Comparison of ENCODE assay signal across 8 mouse cellular contexts in the genomic region with DNA sequence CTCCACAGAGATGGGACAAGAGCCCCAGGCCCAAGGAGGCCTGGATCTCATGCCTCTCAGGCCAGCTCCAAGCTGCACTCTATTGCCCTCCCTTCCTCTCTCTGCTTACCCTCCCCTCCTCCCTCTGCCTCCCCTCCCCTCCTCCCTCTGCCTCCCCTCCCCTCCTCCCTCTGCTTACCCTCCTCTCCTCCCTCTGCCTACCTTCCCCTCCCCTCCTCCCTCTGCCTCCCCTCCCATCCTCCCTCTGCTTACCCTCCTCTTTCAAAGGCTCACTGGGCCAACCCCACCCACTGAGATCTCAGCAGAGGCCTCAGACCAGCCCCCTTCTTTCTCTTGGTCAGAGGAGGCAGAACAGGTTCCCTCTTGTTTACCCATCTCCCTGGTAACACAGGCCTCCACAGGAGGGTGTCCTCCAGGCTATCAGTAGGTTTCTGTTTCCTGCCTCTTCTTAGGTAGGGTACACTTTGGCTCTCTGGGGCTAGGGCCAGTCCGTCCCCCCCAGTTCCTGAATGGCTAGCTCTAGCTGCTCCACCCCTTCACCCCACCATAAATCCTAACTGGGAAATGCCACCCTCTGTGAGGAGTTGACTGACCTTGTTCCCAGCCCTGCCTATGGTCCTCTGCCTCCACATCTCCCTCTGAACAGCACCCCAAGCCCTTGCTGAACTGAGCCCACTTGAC. TPM values are rescaled to one million over a fixed set of nuclear protein-coding genes. Genes with fewer than 3 reads are reported as not detected.
A peak's percentile ranks its signal among the peaks of the same experiment; 100 is the strongest.
DNase-seq lines count a peak whose midpoint lies in the region; ATAC-seq lines count a peak whose summit lies in the region.

No protein-coding gene starts in this region.

- H3K9me3 ChIP-seq in heart, embryonic 14.5 days (ENCODE audit: control insufficient read depth, low read length): no peaks in the 10 kb centered on the region
- H3K9me3 ChIP-seq in embryonic facial prominence, embryonic 12.5 days: no peaks in the 10 kb centered on the region
- H3K9me3 ChIP-seq in midbrain, embryonic 13.5 days: no peaks in the 10 kb centered on the region

- H3K27me3 ChIP-seq in heart, embryonic 14.5 days (ENCODE audit: control insufficient read depth, insufficient read depth, low read length): no peaks in the 10 kb centered on the region
- no peaks in the 10 kb centered on the region for H3K27me3 ChIP-seq in embryonic facial prominence, embryonic 12.5 days
- H3K27me3 ChIP-seq in midbrain, embryonic 13.5 days: no peaks in the 10 kb centered on the region

- ATAC-seq in heart, embryonic 14.5 days (ENCODE audit: insufficient number of reproducible peaks, insufficient read depth, low FRiP score, low read depth): peak; percentile 33; the same call in 1 of the 2 replicates
- ATAC-seq in embryonic facial prominence, embryonic 12.5 days (ENCODE audit: insufficient number of reproducible peaks, insufficient read depth, low FRiP score, low TSS enrichment): peak; percentile 42
- ATAC-seq in midbrain, embryonic 13.5 days: peak; percentile 41; the same call in 1 of the 2 replicates

- H3K9ac ChIP-seq in heart, embryonic 14.5 days (ENCODE audit: low read length): no peak overlapping the region
- H3K9ac ChIP-seq in embryonic facial prominence, embryonic 12.5 days: no peak overlapping the region
- H3K9ac ChIP-seq in midbrain, embryonic 13.5 days (replicated peaks): no peak overlapping the region

- no peak overlapping the region for H3K4me3 ChIP-seq in heart, embryonic 14.5 days (ENCODE audit: control insufficient read depth in 1 of 2, insufficient read depth in 1 of 2, low read depth in 1 of 2, low read length in 2 of 2)
- H3K4me3 ChIP-seq in embryonic facial prominence, embryonic 12.5 days: no peak overlapping the region
- no peak overlapping the region for H3K4me3 ChIP-seq in midbrain, embryonic 13.5 days (replicated peaks)

- peak overlapping the region in 1 of 2 experiments; percentile 58; a peak in 3 of 4 replicates for H3K27ac ChIP-seq in heart, embryonic 14.5 days (replicated peaks in 1 of 2; ENCODE audit: control insufficient read depth in 1 of 2, insufficient read depth in 1 of 2, low read depth in 2 of 2, low read length in 2 of 2)
- peak overlapping the region; percentile 65 for H3K27ac ChIP-seq in embryonic facial prominence, embryonic 12.5 days
- no peak overlapping the region for H3K27ac ChIP-seq in midbrain, embryonic 13.5 days

- no peak for DNase-seq in heart, postnatal 25 days (ENCODE audit: low spot score)
- peak; percentile 51 to 75 for DNase-seq in kidney, postnatal 36 days
- no peak for DNase-seq in left cerebral cortex, postnatal 36 days (ENCODE audit: low spot score in 2 of 2)
- no peak for DNase-seq in gastrocnemius, postnatal 4 days (ENCODE audit: low spot score in 2 of 2)
- no peak for DNase-seq in layer of hippocampus, adult 11-12 months (ENCODE audit: low spot score)

- H3K36me3 ChIP-seq in heart, embryonic 14.5 days (ENCODE audit: control insufficient read depth, insufficient read depth, low read length): peaks cover 18% of the 10 kb centered on the region
- H3K36me3 ChIP-seq in embryonic facial prominence, embryonic 12.5 days: peaks cover 11% of the 10 kb centered on the region
- H3K36me3 ChIP-seq in midbrain, embryonic 13.5 days: peaks cover 12% of the 10 kb centered on the region

- H3K4me1 ChIP-seq in heart, embryonic 14.5 days (ENCODE audit: control insufficient read depth in 2 of 2, insufficient read depth in 2 of 2, low read length in 2 of 2): peaks cover 24 to 26% of the 10 kb centered on the region in 2 experiments
- peaks cover 22% of the 10 kb centered on the region for H3K4me1 ChIP-seq in embryonic facial prominence, embryonic 12.5 days
- H3K4me1 ChIP-seq in midbrain, embryonic 13.5 days (replicated peaks): peaks cover 14% of the 10 kb centered on the region

- intact Hi-C loops in heart, postnatal 25 days (cut with DNase I): loop anchor here (5.0 to 10.0 kb wide), 3 partner anchors 77 to 450 kb away; no protein-coding TSS in a partner anchor
- intact Hi-C loops in left cerebral cortex, postnatal 36 days (cut with DNase I): no loop called here

- 29% methylated on average over 1 of the region's 1 CpGs for WGBS in heart, embryonic 14.5 days
- 28% methylated on average over 1 of the region's 1 CpGs for WGBS in embryonic facial prominence, embryonic 12.5 days
- WGBS in midbrain, embryonic 13.5 days: 21% methylated on average over 1 of the region's 1 CpGs

- H3K4me2 ChIP-seq in heart, embryonic 14.5 days (ENCODE audit: low read length): no peak overlapping the region
- H3K4me2 ChIP-seq in embryonic facial prominence, embryonic 12.5 days (replicated peaks): no peak overlapping the region
- no peak overlapping the region for H3K4me2 ChIP-seq in midbrain, embryonic 13.5 days (replicated peaks)

RNA-seq across cellular contexts. Expression of gene Taf8, which starts 17.7 kb away (rescaled TPM):
- 16.2 and 16.8 TPM in 2 replicates for polyA plus RNA-seq in heart, embryonic 14.5 days (2014; fragmentation: Nextera tagmentation; extraction: Ambion mirVana)
- 10 to 100 TPM in 1 of 2 experiments, 1 to 10 TPM in 1; 10.0 to 11.4 TPM for total RNA-seq in heart, postnatal 25 days (2021)
- 34.2 and 35.8 TPM in 2 replicates for polyA plus RNA-seq in embryonic facial prominence, embryonic 12.5 days (2016; fragmentation: Nextera tagmentation; extraction: Ambion mirVana)
- 24.6 and 27.3 TPM in 2 replicates for polyA plus RNA-seq in midbrain, embryonic 13.5 days (2015; fragmentation: Nextera tagmentation; extraction: Ambion mirVana)
- 10 to 100 TPM; 16.9 to 20.6 TPM for total RNA-seq in left cerebral cortex, postnatal 36 days (2021)
- total RNA-seq in gastrocnemius, postnatal 4 days (2021): 10 to 100 TPM; 11.9 to 12.5 TPM

RNA-seq across cellular contexts. Expression of gene Ccnd3, which starts 20.5 kb away (rescaled TPM):
- polyA plus RNA-seq in heart, embryonic 14.5 days (2014; fragmentation: Nextera tagmentation; extraction: Ambion mirVana): 466 and 469 TPM in 2 replicates
- total RNA-seq in heart, postnatal 25 days (2021): 10 to 100 TPM; 75.6 to 87.9 TPM
- 355 and 362 TPM in 2 replicates for polyA plus RNA-seq in embryonic facial prominence, embryonic 12.5 days (2016; fragmentation: Nextera tagmentation; extraction: Ambion mirVana)
- polyA plus RNA-seq in midbrain, embryonic 13.5 days (2015; fragmentation: Nextera tagmentation; extraction: Ambion mirVana): 60.4 and 71.4 TPM in 2 replicates
- total RNA-seq in left cerebral cortex, postnatal 36 days (2021): 10 to 100 TPM; 30.1 to 34.9 TPM
- 100 to 1,000 TPM; 270 to 304 TPM for total RNA-seq in gastrocnemius, postnatal 4 days (2021)

RNA-seq across cellular contexts. Expression of gene 1700001C19Rik, which starts 47.2 kb away (rescaled TPM):
- 0.72 and 0.92 TPM in 2 replicates for polyA plus RNA-seq in heart, embryonic 14.5 days (2014; fragmentation: Nextera tagmentation; extraction: Ambion mirVana)
- total RNA-seq in heart, postnatal 25 days (2021): not detected
- polyA plus RNA-seq in embryonic facial prominence, embryonic 12.5 days (2016; fragmentation: Nextera tagmentation; extraction: Ambion mirVana): 0.25 and 0.41 TPM in 2 replicates
- 0.62 and 0.70 TPM in 2 replicates for polyA plus RNA-seq in midbrain, embryonic 13.5 days (2015; fragmentation: Nextera tagmentation; extraction: Ambion mirVana)
- total RNA-seq in left cerebral cortex, postnatal 36 days (2021): not detected
- total RNA-seq in gastrocnemius, postnatal 4 days (2021): not detected

RNA-seq across cellular contexts. Expression of gene AI661453, which starts 48.0 kb away (rescaled TPM):
- polyA plus RNA-seq in heart, embryonic 14.5 days (2014; fragmentation: Nextera tagmentation; extraction: Ambion mirVana): 0.47 and 0.76 TPM in 2 replicates
- total RNA-seq in heart, postnatal 25 days (2021): 1 to 10 TPM in 1 of 2 experiments, under 1 TPM in 1; 0.96 to 2.0 TPM
- 0.61 and 0.65 TPM in 2 replicates for polyA plus RNA-seq in embryonic facial prominence, embryonic 12.5 days (2016; fragmentation: Nextera tagmentation; extraction: Ambion mirVana)
- 0.26 and 0.30 TPM in 2 replicates for polyA plus RNA-seq in midbrain, embryonic 13.5 days (2015; fragmentation: Nextera tagmentation; extraction: Ambion mirVana)
- under 1 TPM; 0.30 to 0.43 TPM for total RNA-seq in left cerebral cortex, postnatal 36 days (2021)
- 1 to 10 TPM in 1 of 2 experiments, under 1 TPM in 1; 0.76 to 1.0 TPM for total RNA-seq in gastrocnemius, postnatal 4 days (2021)

Comparison
In these comparisons a context has a peak if more than half of its experiments do, and no peak if none do; other contexts are left out.
1. DNase-seq: peak in kidney, postnatal 36 days (2 of 2); none in heart, postnatal 25 days (single experiment), left cerebral cortex, postnatal 36 days (0 of 2), gastrocnemius, postnatal 4 days (0 of 2) and layer of hippocampus, adult 11-12 months (single experiment).
2. Peak in every context shown above with its lines, with median percentiles within 50 percentile points of each other: ATAC-seq.